Mouse (Mus musculus) erythroblast, embryonic 14.5 days (primary cell): ENCODE measurements around the gene Egfem1.

Experiments
- GATA1 ChIP-seq: IDR thresholded peaks from 2 replicates; pipeline ENCODE4 v1.6.1; 2012; ENCODE audit warnings: low read length, inconsistent platforms, mixed read lengths
- TAL1 ChIP-seq: IDR thresholded peaks from 3 replicates; pipeline ENCODE4 v1.6.1; 2012; ENCODE audit warnings: low read length, inconsistent platforms, mixed read lengths

DNA sequence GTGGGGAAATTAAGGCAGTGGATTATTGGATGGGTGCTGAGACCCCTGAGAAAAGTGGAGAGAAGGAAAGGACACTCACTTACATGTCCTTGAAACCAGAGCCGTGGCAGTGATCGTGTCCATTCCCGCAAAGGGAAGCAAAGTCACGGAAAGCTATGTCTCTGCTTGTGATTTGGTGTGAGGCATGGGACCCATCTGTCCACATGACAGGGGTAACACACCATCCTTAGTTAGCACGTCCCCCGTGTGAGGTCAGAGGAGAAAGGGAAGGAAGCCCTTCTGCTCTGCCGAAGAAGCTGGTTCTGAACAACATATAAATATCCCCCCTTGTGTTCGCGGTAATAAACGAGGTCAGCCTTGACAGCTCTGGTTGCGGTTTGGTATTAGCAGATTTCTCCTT is 52.7 kb downstream of the Egfem1 start:
- TF ChIP-seq GATA1 (no peak), TAL1 (no peak)
